Mouse (Mus musculus) midbrain, embryonic 16.5 days (tissue): ENCODE results near the gene Sphk2. TPM values are rescaled to one million over a fixed set of nuclear protein-coding genes. Genes with fewer than 3 reads are reported as not detected.

Experiments
- ATAC-seq: fragments of 200-750 bp; cut with Nextera tagmentation; 2 replicates; pipeline ENCODE4 v1.8.0; 2017; ENCODE audit warnings: moderate TSS enrichment
- H3K27ac ChIP-seq: fragments of 300-500 bp; sonication (generic); 2 replicates; pipeline ENCODE4 v1.5.1; 2014; ENCODE audit warnings: mild to moderate bottlenecking, low read length, mixed read lengths
- H3K27me3 ChIP-seq: fragments of 300-500 bp; sonication (generic); 2 replicates; pipeline ENCODE4 v1.6.1; 2014; ENCODE audit warnings: low read depth, low read length, mixed read lengths; ENCODE audit not compliant: control insufficient read depth, insufficient read depth
- H3K36me3 ChIP-seq: fragments of 300-500 bp; sonication (generic); 2 replicates; pipeline ENCODE4 v1.6.1; 2014; ENCODE audit warnings: mild to moderate bottlenecking, low read length, moderate library complexity, mixed read lengths; ENCODE audit not compliant: control insufficient read depth, insufficient read depth
- H3K4me1 ChIP-seq: fragments of 300-500 bp; sonication (generic); 2 replicates; pipeline ENCODE4 v1.6.1; 2014; ENCODE audit warnings: mild to moderate bottlenecking, low read length, mixed read lengths; ENCODE audit not compliant: control insufficient read depth, insufficient read depth
- H3K4me2 ChIP-seq: fragments of 300-500 bp; sonication (generic); 2 replicates; pipeline ENCODE4 v1.6.1; 2014; ENCODE audit warnings: mild to moderate bottlenecking, low read length, mixed read lengths
- H3K4me3 ChIP-seq: fragments of 300-500 bp; sonication (generic); 2 replicates; pipeline ENCODE4 v1.5.1; 2014; ENCODE audit warnings: low read depth, mild to moderate bottlenecking, low read length, moderate library complexity, mixed read lengths
- H3K9ac ChIP-seq: fragments of 300-500 bp; sonication (generic); 2 replicates; pipeline ENCODE4 v1.6.1; 2014; ENCODE audit warnings: low read depth, low read length, mixed read lengths
- H3K9me3 ChIP-seq: fragments of 300-500 bp; sonication (generic); replicated peaks from 2 replicates; pipeline ENCODE4 v1.6.1; 2014; ENCODE audit warnings: mild to moderate bottlenecking, low read length, mixed read lengths; ENCODE audit not compliant: control insufficient read depth, poor library complexity, severe bottlenecking
- WGBS: fragments of 180-500 bp; shearing (Covaris S2); extraction: QIAGEN DNeasy Blood & Tissue Kit; methylation state at CpG from one replicate; pipeline ENCODE4 v1.1.7; 2014; 5-methylcytosine and 5-hydroxymethylcytosine counted together
- polyA plus RNA-seq: library from polyadenylated mRNA; unstranded; fragments of >200 nt; fragmentation: Nextera tagmentation; extraction: Ambion mirVana; gene quantifications from 2 replicates; pipeline ENCODE4 v1.2.1, GENCODE M21; 2015

Sphk2 gene
- polyA plus RNA-seq, 1 experiment from 2014 or later: 21.9 TPM

- no peaks in the 10 kb centered on the region for H3K27me3 ChIP-seq
- no peaks in the 10 kb centered on the region for H3K9me3 ChIP-seq
- no peak overlapping the region for H3K4me3 ChIP-seq
- no peak overlapping the region for H3K9ac ChIP-seq
- ATAC-seq: no peak
- no peak overlapping the region for H3K4me2 ChIP-seq
- no peak overlapping the region for H3K27ac ChIP-seq
- WGBS: 58% methylated on average over 13 of the region's 13 CpGs
- H3K4me1 ChIP-seq: peaks cover 19% of the 10 kb centered on the region
- peaks cover 26% of the 10 kb centered on the region for H3K36me3 ChIP-seq
Measured at GRCm38 (mm10) chr7:45721642-45722347, 4.0 kb upstream of the Sphk2 start.

GRCm38 (mm10) chr7:45721234-45721571 is 3.4 kb upstream of the Sphk2 start:
- 83% methylated on average over 7 of the region's 7 CpGs for WGBS
- Histone ChIP-seq H3K4me1 (peaks cover 25% of the 10 kb centered on the region), H3K9me3 (no peaks in the 10 kb centered on the region), H3K27ac (no peak overlapping the region), H3K27me3 (no peaks in the 10 kb centered on the region), H3K4me2 (no peak overlapping the region), H3K4me3 (no peak overlapping the region), H3K36me3 (peaks cover 26% of the 10 kb centered on the region), H3K9ac (no peak overlapping the region)
- no peak for ATAC-seq

DNA sequence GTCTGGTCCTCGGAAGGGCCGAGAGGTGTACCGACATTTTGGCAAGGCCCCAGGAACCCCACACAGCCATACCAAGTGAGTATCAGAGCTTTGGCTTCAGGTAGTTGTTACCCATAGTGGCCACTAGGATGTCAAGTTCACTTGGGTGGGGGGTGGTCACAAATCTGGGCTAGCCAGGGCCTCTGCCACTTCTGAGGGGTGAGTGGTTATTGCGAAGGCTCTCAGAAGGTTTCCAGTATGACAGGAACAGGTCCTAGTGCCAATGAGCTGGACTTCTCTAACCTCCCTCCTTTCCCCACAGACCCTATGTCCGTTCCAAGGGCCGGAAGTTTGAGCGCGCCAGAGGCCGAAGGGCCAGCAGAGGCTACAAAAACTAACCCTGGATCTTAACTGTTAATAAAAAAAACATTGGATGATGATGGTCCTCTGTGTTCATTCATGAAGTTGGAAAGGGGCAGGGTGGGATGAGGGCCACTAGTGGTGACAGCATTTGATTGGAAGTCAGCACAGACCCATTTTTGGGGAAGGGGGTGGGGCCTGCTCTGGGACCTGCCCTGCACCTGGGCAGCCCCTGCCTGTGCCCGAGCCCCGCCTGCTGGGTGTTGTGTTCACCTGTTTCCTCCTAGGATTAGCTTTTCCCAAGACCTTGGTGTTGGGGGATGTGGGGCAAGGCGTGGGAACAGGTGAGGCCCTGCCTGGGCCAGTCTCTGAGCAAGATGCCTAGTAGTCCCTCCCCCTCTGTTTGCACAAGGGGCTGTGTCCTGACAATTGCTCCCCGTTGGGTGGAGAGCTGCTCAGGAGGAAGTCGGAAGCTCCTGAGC is 2.8 kb upstream of the Sphk2 start, which contains the start of gene Fam83e:
Fam83e (plus strand) TSS at position 800 of the 821 bp plus-strand sequence.
- H3K36me3 ChIP-seq: peaks cover 26% of the 10 kb centered on the region
- no peak within 1 kb of the TSS for H3K4me3 ChIP-seq
- no peak within 1 kb of the TSS for H3K4me2 ChIP-seq
- WGBS: 82% methylated on average over 13 of the region's 14 CpGs
- H3K9me3 ChIP-seq: no peaks in the 10 kb centered on the region
- peaks cover 31% of the 10 kb centered on the region for H3K4me1 ChIP-seq
- no peaks in the 10 kb centered on the region for H3K27me3 ChIP-seq
- ATAC-seq: no peak
- H3K27ac ChIP-seq: no peak within 1 kb of the TSS
- no peak within 1 kb of the TSS for H3K9ac ChIP-seq

- ATAC-seq: no peak
- 0 out of 2 replicates have a peak overlapping the region, but pooled peaks have one; percentile 30 for H3K9ac ChIP-seq
- no peak overlapping the region for H3K27ac ChIP-seq
- no peak overlapping the region for H3K4me2 ChIP-seq
- WGBS: 91% methylated on average over 15 of the region's 16 CpGs
- H3K4me3 ChIP-seq: no peak overlapping the region
- no peaks in the 10 kb centered on the region for H3K9me3 ChIP-seq
- no peaks in the 10 kb centered on the region for H3K27me3 ChIP-seq
- H3K36me3 ChIP-seq: peaks cover 24% of the 10 kb centered on the region
- H3K4me1 ChIP-seq: peaks cover 35% of the 10 kb centered on the region
Measured at GRCm38 (mm10) chr7:45719738-45720412, 2.1 kb upstream of the Sphk2 start.

- Histone ChIP-seq H3K9ac (0 out of 2 replicates have a peak overlapping the region, but pooled peaks have one; percentile 30), H3K4me2 (peak overlapping the region; percentile 79), H3K9me3 (no peaks in the 10 kb centered on the region), H3K4me3 (peak overlapping the region; percentile 78), H3K4me1 (peaks cover 40% of the 10 kb centered on the region), H3K27ac (no peak overlapping the region), H3K36me3 (peaks cover 23% of the 10 kb centered on the region), H3K27me3 (no peaks in the 10 kb centered on the region)
- whole genome bisulfite sequencing: 89% methylated on average over 10 of the region's 10 CpGs
- no peak for ATAC-seq
Measured at GRCm38 (mm10) chr7:45719180-45719579, 1.4 kb upstream of the Sphk2 start.

GRCm38 (mm10) chr7:45718331-45718730 is 529 bp upstream of the Sphk2 start:
- H3K9ac ChIP-seq: peak overlapping the region; percentile 92
- peaks cover 22% of the 10 kb centered on the region for H3K36me3 ChIP-seq
- WGBS: under 1% methylated on average over 20 of the region's 20 CpGs
- peak overlapping the region; percentile 79 for H3K4me2 ChIP-seq
- H3K4me3 ChIP-seq: peak overlapping the region; percentile 78
- H3K27ac ChIP-seq: peak overlapping the region; percentile 94
- ATAC-seq: no peak
- no peaks in the 10 kb centered on the region for H3K9me3 ChIP-seq
- peaks cover 43% of the 10 kb centered on the region for H3K4me1 ChIP-seq
- H3K27me3 ChIP-seq: no peaks in the 10 kb centered on the region

GRCm38 (mm10) chr7:45716952-45717917 is 567 bp downstream of the Sphk2 start:
- peaks cover 43% of the 10 kb centered on the region for H3K4me1 ChIP-seq
- H3K36me3 ChIP-seq: peaks cover 27% of the 10 kb centered on the region
- peak; percentile 41 for ATAC-seq

GRCm38 (mm10) chr7:45716460-45716857 is 1.3 kb downstream of the Sphk2 start:
- Histone ChIP-seq H3K27me3 (no peaks in the 10 kb centered on the region), H3K9ac (0 out of 2 replicates have a peak overlapping the region, but pooled peaks have one; percentile 58), H3K4me1 (peaks cover 43% of the 10 kb centered on the region), H3K9me3 (no peaks in the 10 kb centered on the region), H3K27ac (no peak overlapping the region), H3K4me3 (peak overlapping the region; percentile 78), H3K4me2 (peak overlapping the region; percentile 89), H3K36me3 (peaks cover 30% of the 10 kb centered on the region)
- WGBS: 94% methylated on average over 3 of the region's 3 CpGs
- no peak for ATAC-seq

More at GRCm38 (mm10) chr7:45716952-45717917, 567 bp downstream of the Sphk2 start:
- WGBS: 11% methylated on average over 31 of the region's 31 CpGs
- no peaks in the 10 kb centered on the region for H3K27me3 ChIP-seq
- no peaks in the 10 kb centered on the region for H3K9me3 ChIP-seq
- H3K9ac ChIP-seq: peak overlapping the region; percentile 84
- peak overlapping the region; percentile 78 for H3K4me3 ChIP-seq
- H3K4me2 ChIP-seq: peak overlapping the region; percentile 89
- H3K27ac ChIP-seq: peak overlapping the region; percentile 87
